Mouse (Mus musculus) limb, embryonic 14.5 days (tissue): ENCODE data around the gene Tbc1d10c. TPM values are rescaled to one million over a fixed set of nuclear protein-coding genes. Genes with fewer than 3 reads are reported as not detected.
"Not testable (repeated sequence)": the region's sequence is repeated elsewhere in the genome, so short reads cannot be mapped to it uniquely, and the experiment has no call there.

Source experiments
- ATAC-seq: fragments of 200-750 bp; cut with Nextera tagmentation; 2 replicates; pipeline ENCODE4 v1.8.0; 2017; ENCODE audit warnings: low read depth, moderate number of reproducible peaks, moderate TSS enrichment; ENCODE audit not compliant: low FRiP score
- DNase-seq: peaks from one replicate; pipeline ENCODE4 v3.0.0-alpha.2; 2015; ENCODE audit warnings: low spot score
- H3K27ac ChIP-seq: fragments of 300-500 bp; sonication (generic); replicated peaks from 2 replicates; pipeline ENCODE4 v1.5.1; 2014; ENCODE audit warnings: low read depth, mild to moderate bottlenecking, low read length, moderate library complexity, mixed read lengths
- H3K27me3 ChIP-seq: fragments of 300-500 bp; sonication (generic); 2 replicates; pipeline ENCODE4 v1.6.1; 2014; ENCODE audit warnings: low read length, mixed read lengths; ENCODE audit not compliant: control insufficient read depth, insufficient read depth
- H3K36me3 ChIP-seq: fragments of 300-500 bp; sonication (generic); 2 replicates; pipeline ENCODE4 v1.6.1; 2014; ENCODE audit warnings: mild to moderate bottlenecking, low read length, moderate library complexity, mixed read lengths; ENCODE audit not compliant: control insufficient read depth, insufficient read depth
- H3K4me1 ChIP-seq: fragments of 300-500 bp; sonication (generic); 2 replicates; pipeline ENCODE4 v1.6.1; 2014; ENCODE audit warnings: antibody characterized with exemption, low read length, mixed read lengths; ENCODE audit not compliant: control insufficient read depth, insufficient read depth
- H3K4me2 ChIP-seq: fragments of 300-500 bp; sonication (generic); replicated peaks from 2 replicates; pipeline ENCODE4 v1.6.1; 2014; ENCODE audit warnings: low read depth, mild to moderate bottlenecking, low read length, moderate library complexity; ENCODE audit not compliant: severe bottlenecking
- H3K4me3 ChIP-seq: fragments of 300-500 bp; sonication (generic); replicated peaks from 2 replicates; pipeline ENCODE4 v1.5.1; 2014; ENCODE audit warnings: low read length
- H3K9ac ChIP-seq: fragments of 300-500 bp; sonication (generic); 2 replicates; pipeline ENCODE4 v1.6.1; 2014; ENCODE audit warnings: mild to moderate bottlenecking, low read depth, low read length, moderate library complexity; ENCODE audit not compliant: severe bottlenecking
- H3K9me3 ChIP-seq: fragments of 300-500 bp; sonication (generic); 2 replicates; pipeline ENCODE4 v1.6.1; 2016; ENCODE audit warnings: low read length; ENCODE audit not compliant: control insufficient read depth
- POLR2A ChIP-seq: fragments of 200-500 bp; IDR thresholded peaks from 2 replicates; pipeline ENCODE4 v1.8.0; 2012; ENCODE audit warnings: inconsistent platforms, mild to moderate bottlenecking, moderate library complexity, borderline replicate concordance; ENCODE audit not compliant: insufficient read depth, insufficient read length; ENCODE audit errors: extremely low read depth
- WGBS: fragments of 180-500 bp; shearing (Covaris S2); extraction: QIAGEN DNeasy Blood & Tissue Kit; methylation state at CpG from one replicate; pipeline ENCODE4 v1.1.7; 2014; 5-methylcytosine and 5-hydroxymethylcytosine counted together
- polyA plus RNA-seq, 2 experiments: library from polyadenylated mRNA; depleted of rRNA in 1 of 2; stranded (reverse) in 1 of 2; unstranded in 1 of 2; fragments of >200 nt; fragmentation: Nextera tagmentation in 1 of 2; extraction: Ambion mirVana in 1 of 2; gene quantifications; 2 replicates each; pipeline versions ENCODE4 v1.2.1 to v1.2.3; 2012 to 2014

Gene Tbc1d10c
- polyA plus RNA-seq, 2 experiments: 3.9 to 4.5 TPM

DNA sequence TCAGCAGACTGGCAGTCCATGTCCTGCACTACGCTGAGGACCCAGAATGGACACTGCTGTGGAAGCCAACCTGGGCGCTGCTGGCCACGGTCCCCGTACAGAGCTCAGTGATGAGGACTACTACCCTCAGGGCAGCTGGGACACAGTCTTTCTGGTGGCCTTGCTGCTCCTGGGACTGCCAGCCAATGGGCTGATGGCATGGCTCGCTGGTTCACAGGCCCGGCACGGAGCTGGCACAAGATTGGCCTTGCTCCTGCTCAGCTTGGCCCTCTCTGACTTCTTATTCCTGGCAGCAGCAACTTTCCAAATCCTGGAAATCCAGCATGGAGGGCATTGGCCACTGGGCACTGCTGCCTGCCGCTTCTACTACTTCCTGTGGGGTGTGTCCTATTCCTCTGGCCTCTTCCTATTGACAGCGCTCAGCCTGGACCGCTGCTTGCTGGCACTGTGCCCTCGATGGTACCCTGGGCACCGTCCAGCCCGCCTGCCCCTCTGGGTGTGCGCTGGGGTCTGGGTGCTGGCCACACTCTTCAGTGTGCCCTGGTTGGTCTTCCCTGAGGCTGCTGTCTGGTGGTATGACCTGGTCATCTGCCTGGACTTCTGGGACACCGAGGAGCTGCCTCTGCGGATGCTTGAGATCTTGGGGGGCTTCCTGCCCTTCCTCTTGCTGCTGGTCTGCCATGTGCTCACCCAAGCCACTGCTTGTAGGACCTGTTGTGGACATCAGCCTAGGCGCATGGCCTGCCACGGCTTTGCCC is 48.5 kb downstream of the Tbc1d10c start:
- WGBS: 92% methylated on average over 18 of the region's 18 CpGs
- H3K4me3 ChIP-seq: no peak overlapping the region
- no peaks in the 10 kb centered on the region for H3K27me3 ChIP-seq
- H3K27ac ChIP-seq: no peak overlapping the region
- H3K36me3 ChIP-seq: no peaks in the 10 kb centered on the region
- H3K9ac ChIP-seq: no peak overlapping the region
- H3K4me2 ChIP-seq: no peak overlapping the region
- no peaks in the 10 kb centered on the region for H3K9me3 ChIP-seq
- DNase-seq: no peak
- no peak for ATAC-seq
- TF ChIP-seq POLR2A: no peak
- 0 out of 2 replicates have a peak, but pooled peaks cover under 1% of the 10 kb centered on the region for H3K4me1 ChIP-seq

- H3K4me2 ChIP-seq: no peak overlapping the region
- ATAC-seq (no peak), DNase-seq (no peak)
- no peaks in the 10 kb centered on the region for H3K4me1 ChIP-seq
- H3K9ac ChIP-seq: no peak overlapping the region
- H3K27me3 ChIP-seq: no peaks in the 10 kb centered on the region
- H3K27ac ChIP-seq: no peak overlapping the region
- H3K36me3 ChIP-seq: no peaks in the 10 kb centered on the region
- WGBS: 71% methylated on average over 6 of the region's 6 CpGs
- no peak overlapping the region for H3K4me3 ChIP-seq
- no peak for TF ChIP-seq POLR2A
- no peaks in the 10 kb centered on the region for H3K9me3 ChIP-seq
Measured at GRCm38 (mm10) chr19:4140147-4140546, 50.9 kb downstream of the Tbc1d10c start.

DNA sequence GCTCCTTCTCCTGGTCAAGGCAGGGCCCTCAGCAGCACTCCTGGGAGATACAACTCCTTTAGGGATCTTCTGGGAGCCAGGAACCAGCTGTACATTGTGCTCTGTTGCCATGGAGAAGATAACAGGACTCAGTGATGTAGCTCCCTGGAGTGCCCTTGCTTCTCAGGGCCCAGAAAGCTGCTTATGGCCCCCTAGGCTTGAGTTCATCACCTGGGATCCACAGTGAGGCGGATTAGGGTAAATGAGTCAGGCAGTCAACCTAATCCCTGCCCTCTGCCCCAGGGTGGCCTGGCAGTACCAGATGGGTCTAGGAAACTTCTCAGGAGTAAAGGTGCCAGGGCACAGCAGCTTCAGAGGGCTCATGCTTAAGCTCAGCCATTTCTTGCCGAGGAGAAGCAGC is 51.6 kb downstream of the Tbc1d10c start, which contains the start of gene Gpr152:
TSS of gene Gpr152 (plus strand) at position 342 of the 400 bp plus-strand sequence.
- no peak for TF ChIP-seq POLR2A
- no peaks in the 10 kb centered on the region for H3K27me3 ChIP-seq

GRCm38 (mm10) chr19:4137913-4138312 is 53.2 kb downstream of the Tbc1d10c start:
- no peak overlapping the region for H3K4me3 ChIP-seq
- WGBS: 81% methylated on average over 5 of the region's 5 CpGs

More for the DNA sequence above, 51.6 kb downstream of the Tbc1d10c start, which contains the start of gene Gpr152:
- Histone ChIP-seq H3K4me3 (no peak within 1 kb of the TSS), H3K4me2 (no peak within 1 kb of the TSS), H3K36me3 (no peaks in the 10 kb centered on the region), H3K4me1 (no peaks in the 10 kb centered on the region), H3K27ac (no peak within 1 kb of the TSS), H3K9me3 (no peaks in the 10 kb centered on the region), H3K9ac (no peak within 1 kb of the TSS)
- 71% methylated on average over 2 of the region's 2 CpGs for WGBS
- DNase-seq: no peak
- no peak for ATAC-seq

DNA sequence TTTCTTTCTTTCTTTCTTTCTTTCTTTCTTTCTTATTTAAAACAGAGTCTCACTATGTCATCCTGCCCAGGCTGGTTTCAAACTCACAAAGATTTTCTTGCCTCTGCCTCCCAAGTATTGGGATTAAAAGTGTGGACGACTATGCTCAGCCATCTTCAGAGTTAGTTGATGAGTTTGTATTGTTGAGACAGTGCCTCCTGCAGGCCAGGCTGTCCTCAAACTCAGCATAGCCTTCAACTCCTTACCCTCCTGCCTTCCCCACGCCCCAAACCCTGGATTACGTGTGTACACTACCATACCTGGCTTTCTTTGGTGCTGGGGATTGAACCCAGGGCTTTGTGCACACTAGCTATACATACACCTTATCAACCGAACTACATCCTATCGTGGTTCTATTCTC is 54.6 kb downstream of the Tbc1d10c start:
- Histone ChIP-seq H3K27ac (no peak overlapping the region), H3K4me1 (no peaks in the 10 kb centered on the region), H3K9ac (no peak overlapping the region), H3K36me3 (peaks cover 19% of the 10 kb centered on the region), H3K4me3 (no peak overlapping the region), H3K4me2 (no peak overlapping the region), H3K27me3 (no peaks in the 10 kb centered on the region), H3K9me3 (no peaks in the 10 kb centered on the region)
- WGBS: 83% methylated on average over 5 of the region's 5 CpGs
- TF ChIP-seq POLR2A: no peak
- DNase-seq (no peak), ATAC-seq (no peak)

More at GRCm38 (mm10) chr19:4137913-4138312, 53.2 kb downstream of the Tbc1d10c start:
- Histone ChIP-seq H3K27me3 (no peaks in the 10 kb centered on the region), H3K4me1 (no peaks in the 10 kb centered on the region), H3K27ac (no peak overlapping the region), H3K9ac (no peak overlapping the region), H3K36me3 (0 out of 2 replicates have a peak, but pooled peaks cover 5% of the 10 kb centered on the region), H3K4me2 (no peak overlapping the region), H3K9me3 (no peaks in the 10 kb centered on the region)
- no peak for ATAC-seq
- DNase-seq: no peak
- no peak for TF ChIP-seq POLR2A

- H3K27me3 ChIP-seq, H3K4me1 ChIP-seq, H3K27ac ChIP-seq, H3K4me3 ChIP-seq, DNase-seq, ATAC-seq, H3K9ac ChIP-seq, H3K4me2 ChIP-seq, H3K9me3 ChIP-seq: not testable (repeated sequence)
- WGBS: 31% methylated on average over 6 of the region's 8 CpGs
- peaks cover 24% of the 10 kb centered on the region for H3K36me3 ChIP-seq
Measured at GRCm38 (mm10) chr19:4135963-4136345, 55.1 kb downstream of the Tbc1d10c start.

- peaks cover 28% of the 10 kb centered on the region for H3K36me3 ChIP-seq
- H3K4me1 ChIP-seq, H3K27ac ChIP-seq, H3K4me3 ChIP-seq, DNase-seq, H3K4me2 ChIP-seq, ATAC-seq, H3K9ac ChIP-seq, H3K9me3 ChIP-seq, H3K27me3 ChIP-seq: not testable (repeated sequence)
- 81% methylated on average over 6 of the region's 6 CpGs for WGBS
Measured at GRCm38 (mm10) chr19:4135229-4135962, 55.7 kb downstream of the Tbc1d10c start.
